Mouse (Mus musculus): ENCODE measurements around the gene Ubn1.

GRCm38 (mm10) chr16:5074341-5074740 is 24.5 kb downstream of the Ubn1 start:
- TF ChIP-seq CTCF (IDR thresholded peaks at IDR 0.05) (no peak), EP300 (IDR thresholded peaks at IDR 0.05) (no peak)

Measured in lung, postnatal 0 days (tissue).